ENCODE assay signal across 14 mouse cellular contexts in the genomic region with DNA sequence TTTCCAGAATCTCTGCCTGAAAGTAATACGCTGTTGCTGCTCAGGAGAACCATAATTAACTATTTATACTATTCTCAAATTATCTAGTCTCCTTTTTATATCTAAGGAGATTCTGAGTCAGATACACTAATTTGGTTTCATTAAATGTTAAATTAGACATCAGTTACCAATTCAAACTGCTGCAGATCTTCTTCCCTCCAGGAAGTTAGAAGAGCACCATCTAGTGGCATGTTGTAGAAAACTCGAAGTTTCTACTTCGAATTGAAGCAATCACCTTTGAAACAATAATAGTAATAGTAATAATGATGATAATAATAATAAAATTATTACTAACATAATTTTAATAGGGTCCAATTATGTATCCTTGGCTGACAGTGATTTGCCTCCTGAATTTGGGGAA. TPM values are rescaled to one million over a fixed set of nuclear protein-coding genes. Genes with fewer than 3 reads are reported as not detected.
DNase-seq lines count a peak whose midpoint lies in the region; ATAC-seq and TF ChIP-seq lines count a peak whose summit lies in the region.
"Had no signal": no experiment of that assay in that cellular context is flagged by ENCODE, and none has a peak within 500 bp of the region (broad histone marks: within the 10 kb centered on the region; RNA-seq: fewer than 3 reads in every experiment).

No protein-coding gene starts in this region.

- H3K36me3 ChIP-seq in heart, adult 2 months (ENCODE audit: control insufficient read depth, insufficient read depth, low read length): no peaks in the 10 kb centered on the region
- H3K36me3 ChIP-seq in liver, postnatal 0 days (replicated peaks; ENCODE audit: insufficient read depth, low read length): no peaks in the 10 kb centered on the region
- H3K36me3 ChIP-seq: G1E had no signal

- DNase-seq in heart, adult 2 months: no peak
- no peak for DNase-seq in heart, postnatal 4 days
- no peak for DNase-seq in liver, postnatal 0 days
- no peak for DNase-seq in liver
- DNase-seq in ES-CJ7 (ENCODE audit: low read depth, low spot score): peak; percentile 30
- peak; percentile 64 for DNase-seq in embryo, embryonic 10.5 days (ENCODE audit: low spot score)
- no peak for DNase-seq in ovary, postnatal 14 days (ENCODE audit: low spot score)
- DNase-seq in gastrocnemius, postnatal 36 days: no peak
- DNase-seq: kidney, adult 18-20 months; right cerebral cortex, postnatal 14 days had no signal

- H3K4me1 ChIP-seq in heart, adult 2 months (ENCODE audit: control insufficient read depth, insufficient read depth, low read length): no peaks in the 10 kb centered on the region; the same call in 1 of the 2 replicates
- H3K4me1 ChIP-seq in liver, postnatal 0 days (ENCODE audit: insufficient read depth): peaks cover 4% of the 10 kb centered on the region; the same call in 1 of the 2 replicates

- no peak for TF ChIP-seq POLR2A in heart, adult 2 months (IDR thresholded peaks at IDR 0.05; ENCODE audit: insufficient read depth, low read depth, low read length)

- 13% methylated on average over 3 of the region's 3 CpGs for WGBS in heart, adult 2 months
- WGBS in liver, postnatal 0 days (ENCODE audit: insufficient replicate concordance): 22% methylated on average over 3 of the region's 3 CpGs

- H3K79me2 ChIP-seq in heart, adult 2 months (replicated peaks; ENCODE audit: control insufficient read depth, insufficient read depth, low read length): no peaks in the 10 kb centered on the region

- no peak overlapping the region for H3K27ac ChIP-seq in heart, adult 2 months
- H3K27ac ChIP-seq in liver, postnatal 0 days (ENCODE audit: low read depth): no peak overlapping the region
- H3K27ac ChIP-seq: macrophage had no signal

- intact Hi-C loops in heart, adult 2 months (cut with DNase I): loop anchor here (2.0 to 10.0 kb wide), 2 partner anchors 28 to 80 kb away; no protein-coding TSS in a partner anchor
- intact Hi-C loops in gastrocnemius, postnatal 36 days (cut with DNase I): no loop called here

- no peak overlapping the region for H3K4me2 ChIP-seq in liver, postnatal 0 days (ENCODE audit: low read depth, low read length)
- H3K4me2 ChIP-seq: heart, embryonic 11.5 days had no signal

- no peak overlapping the region for H3K9ac ChIP-seq in heart, adult 2 months (ENCODE audit: low read depth, low read length)
- H3K9ac ChIP-seq in liver, postnatal 0 days (replicated peaks): no peak overlapping the region

- TF ChIP-seq EP300 in heart, adult 2 months (IDR thresholded peaks at IDR 0.05; ENCODE audit: insufficient read depth, low read depth, low read length): no peak
- no peak for TF ChIP-seq EP300 in liver, postnatal 0 days (IDR thresholded peaks at IDR 0.05; ENCODE audit: low read depth)

- no peaks in the 10 kb centered on the region for H3K9me3 ChIP-seq in liver, postnatal 0 days (ENCODE audit: low read length)
- H3K9me3 ChIP-seq: G1E had no signal

- no peak for ATAC-seq in liver, postnatal 0 days
- ATAC-seq: forebrain, embryonic 16.5 days had no signal

- no peak overlapping the region for H3K4me3 ChIP-seq in heart, adult 2 months
- no peak overlapping the region for H3K4me3 ChIP-seq in liver, postnatal 0 days (ENCODE audit: low read depth, low read length)

- no peaks in the 10 kb centered on the region for H3K27me3 ChIP-seq in heart, adult 2 months (ENCODE audit: control insufficient read depth, insufficient read depth, low read length)
- no peaks in the 10 kb centered on the region for H3K27me3 ChIP-seq in liver, postnatal 0 days (ENCODE audit: insufficient read depth, low read length)

- peak; percentile 85 for TF ChIP-seq CTCF in heart, adult 2 months (IDR thresholded peaks at IDR 0.05)
- peak; percentile 69 for TF ChIP-seq CTCF in liver, postnatal 0 days (IDR thresholded peaks at IDR 0.05; ENCODE audit: low read depth)

RNA-seq across cellular contexts. Expression of a gene that starts 4.1 kb away (rescaled TPM):
- 10 to 100 TPM; 31.4 to 34.9 TPM for total RNA-seq in heart, adult 2 months (2021)
- polyA plus RNA-seq in heart, adult 2 months (2012; rRNA removed): 3.2 and 7.8 TPM in 2 replicates
- 10 to 100 TPM; 24.6 to 27.1 TPM for total RNA-seq in heart, postnatal 4 days (2021)
- 5.4 and 6.2 TPM in 2 replicates for polyA plus RNA-seq in liver, postnatal 0 days (2015; fragmentation: Nextera tagmentation; extraction: Ambion mirVana)
- 10 to 100 TPM; 17.0 to 21.0 TPM for total RNA-seq in gastrocnemius, postnatal 36 days (2021)

Comparison
In these comparisons a context has a peak if more than half of its experiments do, and no peak if none do; other contexts are left out.
1. DNase-seq: peak in ES-CJ7 (single experiment) and embryo, embryonic 10.5 days (single experiment); none in heart, adult 2 months (0 of 2), heart, postnatal 4 days (single experiment), liver, postnatal 0 days (single experiment), liver (single experiment), ovary, postnatal 14 days (single experiment) and gastrocnemius, postnatal 36 days (0 of 2).